Mouse (Mus musculus) liver, embryonic 12.5 days (tissue): ENCODE results near the gene Ngly1. TPM values are rescaled to one million over a fixed set of nuclear protein-coding genes. Genes with fewer than 3 reads are reported as not detected.
A peak's percentile ranks its signal among the peaks of the same experiment; 100 is the strongest.

Experiments
- ATAC-seq: fragments of 200-750 bp; cut with Nextera tagmentation; 2 replicates; pipeline ENCODE4 v1.8.0; 2017; ENCODE audit warnings: moderate number of reproducible peaks, mild to moderate bottlenecking, moderate library complexity
- H3K27ac ChIP-seq: fragments of 300-500 bp; sonication (generic); 2 replicates; pipeline ENCODE4 v1.5.1; 2016; ENCODE audit warnings: mild to moderate bottlenecking
- H3K27me3 ChIP-seq: fragments of 300-500 bp; sonication (generic); replicated peaks from 2 replicates; pipeline ENCODE4 v1.6.1; 2016; ENCODE audit warnings: mild to moderate bottlenecking, moderate library complexity
- H3K36me3 ChIP-seq: fragments of 300-500 bp; sonication (generic); 2 replicates; pipeline ENCODE4 v1.6.1; 2016; ENCODE audit warnings: mild to moderate bottlenecking, moderate library complexity
- H3K4me1 ChIP-seq: fragments of 300-500 bp; sonication (generic); 2 replicates; pipeline ENCODE4 v1.6.1; 2016
- H3K4me2 ChIP-seq: fragments of 300-500 bp; sonication (generic); 2 replicates; pipeline ENCODE4 v1.6.1; 2016; ENCODE audit warnings: mild to moderate bottlenecking, moderate library complexity
- H3K4me3 ChIP-seq: fragments of 300-500 bp; sonication (generic); 2 replicates; pipeline ENCODE4 v1.5.1; 2016; ENCODE audit warnings: mild to moderate bottlenecking, moderate library complexity
- H3K9ac ChIP-seq: fragments of 300-500 bp; sonication (generic); 2 replicates; pipeline ENCODE4 v1.6.1; 2016; ENCODE audit warnings: mild to moderate bottlenecking, moderate library complexity
- H3K9me3 ChIP-seq: fragments of 300-500 bp; sonication (generic); replicated peaks from 2 replicates; pipeline ENCODE4 v1.6.1; 2016; ENCODE audit warnings: mild to moderate bottlenecking, moderate library complexity
- WGBS: fragments of 180-500 bp; shearing (Covaris S2); methylation state at CpG from one replicate; pipeline ENCODE4 v1.1.7; 2016; ENCODE audit not compliant: insufficient replicate concordance; 5-methylcytosine and 5-hydroxymethylcytosine counted together
- polyA plus RNA-seq: library from polyadenylated mRNA; unstranded; fragments of >200 nt; fragmentation: Nextera tagmentation; extraction: Ambion mirVana; gene quantifications from 2 replicates; pipeline ENCODE4 v1.2.1, GENCODE M21; 2016

Ngly1 gene
- 22.0 and 23.0 TPM in 2 replicates for polyA plus RNA-seq

DNA sequence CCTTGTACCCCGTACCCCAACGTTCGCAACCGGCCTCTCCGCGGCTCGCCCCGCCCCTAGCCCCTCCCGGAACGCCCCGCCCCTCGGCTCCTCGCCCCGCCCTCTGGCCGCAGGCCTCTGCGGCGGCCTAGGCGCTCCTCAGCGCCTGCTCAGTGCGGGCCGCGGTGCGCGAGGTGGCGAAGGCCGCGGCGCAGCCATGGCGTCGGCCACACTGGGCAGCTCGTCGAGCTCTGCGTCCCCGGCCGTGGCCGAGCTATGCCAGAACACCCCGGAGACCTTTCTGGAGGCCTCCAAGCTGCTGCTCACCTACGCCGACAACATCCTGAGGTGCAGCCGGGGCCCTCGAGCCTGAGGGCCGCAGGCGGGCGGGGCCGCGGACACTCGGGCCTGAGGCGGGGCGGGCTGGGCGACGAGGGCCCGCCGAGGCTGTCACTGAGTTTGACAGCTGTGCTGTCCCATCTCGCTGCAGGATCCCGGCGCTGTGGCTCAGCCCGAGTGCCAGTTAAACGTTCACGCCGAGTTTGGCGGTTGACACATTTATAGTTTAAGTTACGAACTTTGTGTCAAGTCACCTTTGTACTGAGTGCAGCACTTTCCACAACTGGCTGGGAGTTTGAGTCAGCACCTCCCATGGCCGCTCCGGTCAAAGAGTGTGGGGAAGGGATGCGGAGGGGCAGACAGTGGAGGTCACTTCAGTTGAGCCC lies at the start of gene Ngly1, which contains the start of gene Oxsm:
Ngly1 (plus strand) TSS at position 110 of the 704 bp plus-strand sequence.
Oxsm (minus strand) TSS at position 638 of the 704 bp plus-strand sequence.
- Histone ChIP-seq H3K36me3 (no peaks in the 10 kb centered on the region; the same call in 1 of the 2 replicates), H3K4me2 (peak within 1 kb of the TSS; percentile 88), H3K4me3 (peak within 1 kb of the TSS; percentile 77), H3K9ac (peak within 1 kb of the TSS; percentile 87), H3K27me3 (no peaks in the 10 kb centered on the region), H3K9me3 (no peaks in the 10 kb centered on the region), H3K27ac (peak within 1 kb of the TSS; percentile 92), H3K4me1 (peaks cover 68% of the 10 kb centered on the region)
- peak; percentile 96 for ATAC-seq
- under 1% methylated on average over 64 of the region's 65 CpGs for WGBS

GRCm38 (mm10) chr14:16200220-16200912 lies 48.7 kb upstream of the Ngly1 start:
- no peaks in the 10 kb centered on the region for H3K9me3 ChIP-seq
- no peak overlapping the region for H3K9ac ChIP-seq
- H3K27ac ChIP-seq: no peak overlapping the region
- H3K27me3 ChIP-seq: no peaks in the 10 kb centered on the region
- H3K36me3 ChIP-seq: no peaks in the 10 kb centered on the region
- H3K4me3 ChIP-seq: no peak overlapping the region
- no peaks in the 10 kb centered on the region for H3K4me1 ChIP-seq
- ATAC-seq: no peak
- H3K4me2 ChIP-seq: no peak overlapping the region
- 51% methylated on average over 6 of the region's 6 CpGs for WGBS

- 47% methylated on average over 8 of the region's 8 CpGs for WGBS
- Histone ChIP-seq H3K27me3 (no peaks in the 10 kb centered on the region), H3K27ac (no peak overlapping the region), H3K9me3 (no peaks in the 10 kb centered on the region), H3K4me2 (no peak overlapping the region), H3K4me1 (no peaks in the 10 kb centered on the region), H3K36me3 (no peaks in the 10 kb centered on the region), H3K9ac (no peak overlapping the region), H3K4me3 (no peak overlapping the region)
- ATAC-seq: no peak
Observed at GRCm38 (mm10) chr14:16200969-16201638, 48.0 kb upstream of the Ngly1 start.

- no peak overlapping the region for H3K27ac ChIP-seq
- no peak overlapping the region for H3K4me3 ChIP-seq
- H3K27me3 ChIP-seq: no peaks in the 10 kb centered on the region
- no peaks in the 10 kb centered on the region for H3K4me1 ChIP-seq
- no peak overlapping the region for H3K9ac ChIP-seq
- H3K9me3 ChIP-seq: no peaks in the 10 kb centered on the region
- H3K4me2 ChIP-seq: no peak overlapping the region
- ATAC-seq: no peak
- 9% methylated on average over 3 of the region's 3 CpGs for WGBS
- H3K36me3 ChIP-seq: no peaks in the 10 kb centered on the region
Observed at GRCm38 (mm10) chr14:16201673-16202072, 47.4 kb upstream of the Ngly1 start.

GRCm38 (mm10) chr14:16207722-16208121 lies 41.4 kb upstream of the Ngly1 start:
- Histone ChIP-seq H3K27me3 (no peaks in the 10 kb centered on the region), H3K27ac (no peak overlapping the region), H3K4me3 (no peak overlapping the region), H3K36me3 (no peaks in the 10 kb centered on the region), H3K4me1 (no peaks in the 10 kb centered on the region), H3K9me3 (no peaks in the 10 kb centered on the region), H3K4me2 (no peak overlapping the region), H3K9ac (no peak overlapping the region)
- ATAC-seq: peak; percentile 59; the same call in 1 of the 2 replicates

- Histone ChIP-seq H3K27ac (no peak overlapping the region), H3K36me3 (no peaks in the 10 kb centered on the region), H3K9ac (no peak overlapping the region), H3K4me3 (no peak overlapping the region), H3K9me3 (no peaks in the 10 kb centered on the region), H3K4me2 (no peak overlapping the region), H3K4me1 (no peaks in the 10 kb centered on the region), H3K27me3 (no peaks in the 10 kb centered on the region)
- no peak for ATAC-seq
- WGBS: 48% methylated on average over 2 of the region's 2 CpGs
Observed at GRCm38 (mm10) chr14:16219015-16219414, 30.1 kb upstream of the Ngly1 start.

GRCm38 (mm10) chr14:16229395-16229794 lies 19.7 kb upstream of the Ngly1 start:
- Histone ChIP-seq H3K4me3 (no peak overlapping the region), H3K36me3 (no peaks in the 10 kb centered on the region), H3K27ac (no peak overlapping the region), H3K27me3 (no peaks in the 10 kb centered on the region), H3K4me1 (no peaks in the 10 kb centered on the region), H3K4me2 (no peak overlapping the region), H3K9ac (no peak overlapping the region), H3K9me3 (no peaks in the 10 kb centered on the region)
- no peak for ATAC-seq
- WGBS: 55% methylated on average over 2 of the region's 2 CpGs

GRCm38 (mm10) chr14:16230581-16230980 lies 18.5 kb upstream of the Ngly1 start:
- ATAC-seq: no peak
- Histone ChIP-seq H3K9me3 (no peaks in the 10 kb centered on the region), H3K4me3 (no peak overlapping the region), H3K27me3 (no peaks in the 10 kb centered on the region), H3K4me2 (no peak overlapping the region), H3K4me1 (no peaks in the 10 kb centered on the region), H3K27ac (no peak overlapping the region), H3K9ac (no peak overlapping the region), H3K36me3 (no peaks in the 10 kb centered on the region)

GRCm38 (mm10) chr14:16233515-16233914 lies 15.6 kb upstream of the Ngly1 start:
- no peak overlapping the region for H3K4me3 ChIP-seq
- H3K9me3 ChIP-seq: no peaks in the 10 kb centered on the region; the same call in 1 of the 2 replicates
- no peaks in the 10 kb centered on the region for H3K36me3 ChIP-seq
- no peak overlapping the region for H3K27ac ChIP-seq
- WGBS: 33% methylated on average over 1 of the region's 1 CpGs
- no peaks in the 10 kb centered on the region for H3K4me1 ChIP-seq
- ATAC-seq: no peak
- H3K4me2 ChIP-seq: no peak overlapping the region
- H3K9ac ChIP-seq: no peak overlapping the region
- H3K27me3 ChIP-seq: no peaks in the 10 kb centered on the region

DNA sequence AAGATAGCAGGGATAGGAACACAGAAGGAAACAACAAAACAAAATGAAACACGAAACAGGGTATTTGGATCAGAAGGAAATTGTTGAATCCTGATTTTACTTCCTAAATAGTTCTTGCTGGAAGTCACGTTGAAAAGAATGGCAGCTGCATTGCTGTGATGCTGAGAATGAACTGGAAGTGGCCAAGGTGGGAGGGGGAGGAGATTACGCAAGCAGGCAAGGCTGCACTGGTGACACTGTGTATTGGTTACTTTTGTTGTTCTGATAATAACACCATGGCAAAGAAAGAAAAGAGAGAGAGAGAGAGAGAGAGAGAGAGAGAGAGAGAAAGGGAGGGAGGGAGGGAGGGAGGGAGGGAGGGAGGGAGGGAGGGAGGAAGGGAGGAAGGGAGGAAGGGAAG lies 12.6 kb upstream of the Ngly1 start:
- WGBS: 51% methylated on average over 3 of the region's 3 CpGs
- no peak overlapping the region for H3K9ac ChIP-seq
- no peak overlapping the region for H3K4me2 ChIP-seq
- H3K36me3 ChIP-seq: 0 out of 2 replicates have a peak, but pooled peaks cover 4% of the 10 kb centered on the region
- H3K27me3 ChIP-seq: no peaks in the 10 kb centered on the region
- no peak for ATAC-seq
- H3K4me3 ChIP-seq: no peak overlapping the region
- H3K9me3 ChIP-seq: no peaks in the 10 kb centered on the region; the same call in 1 of the 2 replicates
- H3K27ac ChIP-seq: no peak overlapping the region
- peaks cover 11% of the 10 kb centered on the region for H3K4me1 ChIP-seq

DNA sequence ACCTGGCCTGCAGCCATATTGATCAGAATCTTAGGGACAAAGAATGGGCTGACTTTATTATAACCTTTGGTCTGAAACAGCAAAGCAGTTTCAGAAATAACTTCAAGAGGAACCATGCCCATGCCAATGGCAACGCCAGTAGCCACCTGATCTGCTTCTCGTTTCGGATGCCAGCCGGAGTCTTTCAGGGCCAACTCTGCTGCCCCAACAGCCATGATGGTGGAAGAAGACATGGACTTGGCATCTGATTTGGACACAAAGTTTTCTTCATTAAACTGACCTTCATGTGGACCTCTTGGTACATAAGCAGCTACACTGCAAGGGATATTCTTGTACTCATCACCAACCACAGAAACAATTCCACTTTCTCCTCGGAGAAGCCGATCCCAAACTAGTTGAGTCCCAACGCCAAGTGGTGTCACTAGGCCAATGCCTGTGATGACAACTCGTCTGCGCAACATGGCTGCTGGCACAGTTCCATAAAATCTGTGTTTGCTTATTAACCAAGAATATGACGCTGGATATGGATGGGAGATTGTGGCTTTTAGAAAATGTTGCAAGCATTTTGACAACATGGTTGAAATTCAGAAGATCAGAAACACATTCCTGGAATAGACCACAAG lies 6.8 kb upstream of the Ngly1 start:
- peak overlapping the region; percentile 68 for H3K4me2 ChIP-seq
- no peak for ATAC-seq
- WGBS: 89% methylated on average over 10 of the region's 10 CpGs
- H3K36me3 ChIP-seq: 0 out of 2 replicates have a peak, but pooled peaks cover 4% of the 10 kb centered on the region
- H3K27ac ChIP-seq: peak overlapping the region; percentile 93
- peaks cover 57% of the 10 kb centered on the region for H3K4me1 ChIP-seq
- peak overlapping the region; percentile 77 for H3K9ac ChIP-seq
- H3K27me3 ChIP-seq: no peaks in the 10 kb centered on the region
- H3K9me3 ChIP-seq: no peaks in the 10 kb centered on the region; the same call in 1 of the 2 replicates
- peak overlapping the region; percentile 70 for H3K4me3 ChIP-seq
